31 mouse cellular contexts compared by ENCODE assay signal in genomic region chr6:33625931-33626330, GRCm38 (mm10).
"Had no signal": no experiment of that assay in that cellular context is flagged by ENCODE, and none has a peak within 500 bp of the region (broad histone marks: within the 10 kb centered on the region; RNA-seq: fewer than 3 reads in every experiment).

No protein-coding gene starts in this region.

- H3K36me3 ChIP-seq: limb, embryonic 10.5 days; limb, embryonic 12.5 days; limb, embryonic 13.5 days; limb, embryonic 15.5 days; liver, embryonic 12.5 days; liver, embryonic 15.5 days; lung, embryonic 15.5 days; midbrain, embryonic 10.5 days; midbrain, embryonic 12.5 days; midbrain, embryonic 13.5 days; midbrain, embryonic 15.5 days had no signal

- H3K4me3 ChIP-seq: limb, embryonic 10.5 days; limb, embryonic 12.5 days; limb, embryonic 13.5 days; limb, embryonic 15.5 days; liver, embryonic 12.5 days; liver, embryonic 13.5 days; liver, embryonic 15.5 days; lung, embryonic 15.5 days; megakaryocyte, embryonic 14.5 days; midbrain, embryonic 10.5 days; midbrain, embryonic 12.5 days; midbrain, embryonic 13.5 days; midbrain, embryonic 15.5 days; myocyte had no signal

- H3K9ac ChIP-seq: limb, embryonic 12.5 days; limb, embryonic 13.5 days; limb, embryonic 15.5 days; liver, embryonic 12.5 days; liver, embryonic 13.5 days; liver, embryonic 14.5 days; liver, embryonic 15.5 days; liver, postnatal 0 days; lung, embryonic 14.5 days; lung, embryonic 15.5 days; midbrain, embryonic 12.5 days; midbrain, embryonic 13.5 days; midbrain, embryonic 15.5 days had no signal

- H3K4me1 ChIP-seq: limb, embryonic 12.5 days; limb, embryonic 13.5 days; limb, embryonic 15.5 days; liver, embryonic 12.5 days; liver, embryonic 13.5 days; liver, embryonic 15.5 days; lung, embryonic 15.5 days; midbrain, embryonic 13.5 days; midbrain, embryonic 15.5 days had no signal

- H3K4me2 ChIP-seq: limb, embryonic 12.5 days; limb, embryonic 13.5 days; limb, embryonic 15.5 days; liver, embryonic 11.5 days; liver, embryonic 12.5 days; liver, embryonic 13.5 days; liver, embryonic 15.5 days; lung, embryonic 14.5 days; lung, embryonic 15.5 days; midbrain, embryonic 11.5 days; midbrain, embryonic 12.5 days; midbrain, embryonic 13.5 days; midbrain, embryonic 15.5 days had no signal

- DNase-seq: left cerebral cortex, postnatal 4 days; liver; liver, embryonic 13.5 days; liver, postnatal 0 days; lung, adult 18-20 months; lung, adult 2 months; lung, embryonic 14.5 days; lung, postnatal 10 days; lung, postnatal 14 days; lung, postnatal 36 days; lung, postnatal 4 days; midbrain, embryonic 14.5 days had no signal

- ATAC-seq: liver, embryonic 12.5 days; liver, postnatal 0 days; lung, postnatal 0 days; midbrain, embryonic 13.5 days; midbrain, embryonic 15.5 days; midbrain, embryonic 16.5 days had no signal

- H3K9me3 ChIP-seq: limb, embryonic 10.5 days; liver, embryonic 13.5 days; liver, embryonic 15.5 days; lung, embryonic 15.5 days; megakaryocyte, embryonic 14.5 days; midbrain, embryonic 13.5 days; midbrain, embryonic 15.5 days had no signal

- H3K27me3 ChIP-seq: limb, embryonic 12.5 days; limb, embryonic 13.5 days; limb, embryonic 15.5 days; liver, embryonic 12.5 days; liver, embryonic 13.5 days; liver, embryonic 15.5 days; lung, embryonic 15.5 days; megakaryocyte, embryonic 14.5 days; midbrain, embryonic 12.5 days; midbrain, embryonic 13.5 days; midbrain, embryonic 15.5 days had no signal

- H3K27ac ChIP-seq: limb, embryonic 10.5 days; limb, embryonic 12.5 days; limb, embryonic 13.5 days; limb, embryonic 15.5 days; liver, embryonic 12.5 days; liver, embryonic 13.5 days; liver, embryonic 14.5 days; liver, embryonic 15.5 days; lung, embryonic 15.5 days; macrophage; midbrain, embryonic 10.5 days; midbrain, embryonic 12.5 days; midbrain, embryonic 13.5 days; midbrain, embryonic 15.5 days had no signal
